Mouse (Mus musculus) fibroblast of lung, adult 2 months (primary cell): ENCODE data around the gene Gm11027.

Source experiments
- DNase-seq: peaks from one replicate; pipeline ENCODE4 v3.0.0-alpha.2; 2011; ENCODE audit warnings: low read depth

Gm11027 gene

DNA sequence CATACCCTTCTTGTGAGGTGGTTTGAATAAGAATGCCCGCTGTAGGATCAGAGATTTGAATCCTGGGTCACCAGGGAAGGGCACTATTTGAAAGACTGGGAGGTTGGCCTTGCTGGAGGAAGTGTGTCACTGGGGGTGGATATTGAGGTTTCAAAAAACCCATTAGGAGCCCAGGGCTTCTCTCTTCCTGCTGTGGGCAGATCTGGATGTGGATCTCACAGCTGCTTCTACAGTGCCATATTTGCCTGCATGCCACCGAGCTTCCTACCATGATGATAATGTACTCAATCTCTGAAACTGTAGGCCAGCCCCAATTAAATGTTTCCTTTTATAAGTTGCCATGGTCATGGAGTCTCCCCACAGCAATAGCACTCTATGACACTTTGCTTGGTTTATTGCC lies 4.0 kb downstream of the Gm11027 start:
- no peak for DNase-seq

DNA sequence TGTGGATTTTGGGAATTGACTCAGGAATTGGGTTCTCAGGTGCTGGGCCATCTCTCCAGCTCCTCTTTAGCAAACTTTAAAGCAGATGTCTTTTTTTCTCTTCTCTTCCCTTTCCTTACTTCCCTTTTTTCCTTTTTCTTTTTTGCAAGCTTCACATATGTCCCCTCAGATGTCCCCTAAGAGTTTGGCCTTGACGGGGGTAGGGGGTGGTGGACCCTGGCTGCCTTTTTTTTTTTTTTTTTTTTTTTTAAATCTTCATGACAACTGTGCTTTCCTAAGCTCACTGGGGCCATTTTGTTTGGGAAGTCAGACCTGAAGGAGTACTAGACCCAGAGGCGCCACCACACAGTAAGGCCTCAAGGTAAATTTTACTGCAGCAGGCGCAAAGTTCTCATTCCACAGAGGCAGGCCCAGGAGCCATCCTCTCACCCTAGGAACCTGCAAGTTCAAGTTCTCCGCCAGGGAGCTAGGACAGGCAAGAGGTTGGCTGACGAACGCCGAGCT lies 5.0 kb downstream of the Gm11027 start:
- no peak for DNase-seq

DNA sequence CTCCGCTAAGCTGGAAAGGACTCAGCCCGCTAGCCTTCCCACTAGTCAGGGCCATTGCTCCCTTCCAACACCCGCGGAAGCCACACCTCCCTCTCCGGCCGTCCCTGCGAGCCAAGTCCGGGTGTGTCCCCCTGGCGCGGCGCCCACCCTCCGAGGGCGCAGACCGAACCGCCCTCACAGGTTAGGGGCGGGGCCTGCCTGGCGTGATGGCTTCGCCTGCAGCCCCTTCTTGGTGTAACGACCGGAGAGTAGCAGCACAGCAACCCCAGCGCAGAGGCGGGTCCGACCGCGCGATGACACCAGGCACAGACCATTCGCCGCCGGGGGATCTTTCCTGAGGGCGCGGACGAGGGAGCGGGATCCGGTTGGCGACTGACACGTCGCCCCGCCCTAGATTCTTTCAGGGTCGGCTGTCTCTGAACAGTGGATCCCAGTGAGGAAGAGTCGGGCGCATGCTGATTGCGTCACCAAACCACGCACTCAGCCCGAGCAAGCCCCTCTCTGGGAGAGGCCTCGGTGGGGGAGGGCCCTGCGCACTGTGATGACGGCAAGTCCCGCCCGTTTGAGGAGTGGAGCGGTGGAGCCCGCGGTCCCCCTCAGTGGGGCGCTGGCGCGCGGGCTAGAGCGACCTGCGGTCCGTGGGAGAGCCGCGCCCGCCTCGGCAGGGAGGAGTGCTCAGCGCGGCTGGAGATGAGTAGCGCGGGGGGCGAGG lies 5.6 kb downstream of the Gm11027 start, which contains the start of gene Esyt2:
Esyt2 (plus strand) TSS at position 544 of the 712 bp plus-strand sequence.
- DNase-seq: peak; percentile 98

DNA sequence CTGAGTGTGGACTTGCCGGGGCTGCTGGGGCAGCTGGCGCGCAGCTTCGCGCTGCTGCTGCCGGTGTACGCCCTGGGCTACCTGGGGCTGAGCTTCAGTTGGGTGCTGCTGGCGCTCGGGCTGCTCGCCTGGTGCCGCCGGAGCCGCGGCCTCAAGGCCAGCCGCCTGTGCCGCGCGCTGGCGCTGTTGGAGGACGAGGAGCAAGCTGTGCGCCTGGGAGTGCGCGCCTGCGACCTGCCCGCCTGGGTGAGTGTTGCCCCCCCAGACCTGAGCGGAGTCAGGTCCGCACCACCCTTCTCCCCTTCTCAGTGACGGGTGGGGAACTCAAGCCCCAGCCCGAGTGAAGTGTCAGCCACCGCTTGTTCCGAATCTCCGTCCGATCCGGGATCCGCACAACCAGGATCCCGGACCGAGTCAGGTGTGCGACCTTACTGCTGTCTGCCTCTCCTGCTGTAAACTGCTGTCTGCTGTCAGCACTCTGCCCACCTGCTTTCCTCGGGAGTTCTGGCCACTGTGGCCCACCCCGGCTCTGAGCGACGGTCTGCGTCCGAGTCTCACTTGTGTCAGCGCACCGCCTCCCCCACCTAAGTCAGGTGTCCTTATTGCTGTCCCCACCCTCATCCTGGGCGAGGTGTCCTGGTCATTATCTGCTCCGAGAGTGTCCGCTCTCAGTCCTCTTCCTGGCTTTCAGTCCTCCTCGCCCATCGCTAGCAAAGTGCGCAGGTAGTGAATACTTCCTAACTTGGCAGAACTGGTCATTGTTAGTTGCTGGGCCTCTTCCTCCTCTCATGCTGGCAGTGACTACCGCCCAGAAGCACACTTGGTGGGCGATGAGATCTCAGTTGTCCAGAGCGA lies 6.5 kb downstream of the Gm11027 start:
- DNase-seq: no peak

DNA sequence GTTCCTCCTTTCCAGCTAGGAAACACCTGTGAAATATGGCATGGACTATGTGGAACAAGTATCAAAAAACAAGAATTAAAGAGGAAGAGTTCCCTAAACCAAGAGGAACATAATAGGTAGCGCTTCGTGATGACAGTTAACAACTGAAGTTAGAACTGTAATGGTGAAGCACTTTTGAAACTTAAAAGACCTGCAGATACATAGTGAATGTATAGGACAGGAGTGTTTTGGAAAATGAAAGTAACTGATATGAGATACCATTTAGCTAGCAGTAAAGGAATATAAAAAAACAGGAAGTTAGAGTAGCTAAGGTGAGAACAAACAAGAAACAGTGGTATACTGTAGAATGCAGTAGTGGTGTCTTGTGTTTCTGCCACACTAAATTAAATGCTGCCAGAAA lies 7.7 kb downstream of the Gm11027 start:
- no peak for DNase-seq

DNA sequence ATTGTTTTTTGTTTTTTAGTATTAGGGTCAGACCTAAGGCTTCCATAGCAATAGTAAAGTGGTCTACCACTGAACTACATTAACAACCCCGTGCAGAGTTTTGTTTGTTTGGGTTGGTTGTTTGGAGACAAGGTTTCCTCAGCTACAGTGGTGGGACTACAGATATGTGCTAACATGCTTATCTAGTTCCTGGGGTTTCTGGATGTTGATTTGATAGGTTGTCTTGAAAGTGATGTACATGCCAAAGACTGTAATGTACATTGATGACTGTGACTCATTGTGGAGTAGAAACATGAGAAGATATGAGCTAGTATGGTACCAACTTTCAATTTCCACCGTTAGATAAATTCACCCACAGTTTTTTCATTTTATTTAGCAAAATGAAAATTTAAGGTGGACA lies 8.3 kb downstream of the Gm11027 start:
- DNase-seq: no peak

DNA sequence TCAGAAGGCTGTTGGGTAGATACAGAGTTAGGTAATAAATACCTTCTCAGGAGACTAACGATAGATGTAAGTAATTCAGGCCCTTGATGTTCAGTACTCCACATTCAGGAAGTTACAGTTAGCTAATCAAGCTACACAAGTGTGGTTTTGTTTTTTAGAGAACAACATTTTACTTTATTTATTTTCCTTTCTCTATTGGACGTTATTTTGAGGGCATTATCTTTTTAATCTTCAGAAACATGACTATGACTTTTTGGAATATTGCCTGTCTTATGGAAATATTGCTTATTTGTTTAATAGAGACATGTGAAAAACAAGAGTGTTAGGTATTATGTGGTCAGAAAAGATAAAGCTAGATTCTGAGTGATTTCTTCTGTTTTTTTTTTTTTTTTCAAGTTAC lies 18.0 kb downstream of the Gm11027 start:
- DNase-seq: no peak

DNA sequence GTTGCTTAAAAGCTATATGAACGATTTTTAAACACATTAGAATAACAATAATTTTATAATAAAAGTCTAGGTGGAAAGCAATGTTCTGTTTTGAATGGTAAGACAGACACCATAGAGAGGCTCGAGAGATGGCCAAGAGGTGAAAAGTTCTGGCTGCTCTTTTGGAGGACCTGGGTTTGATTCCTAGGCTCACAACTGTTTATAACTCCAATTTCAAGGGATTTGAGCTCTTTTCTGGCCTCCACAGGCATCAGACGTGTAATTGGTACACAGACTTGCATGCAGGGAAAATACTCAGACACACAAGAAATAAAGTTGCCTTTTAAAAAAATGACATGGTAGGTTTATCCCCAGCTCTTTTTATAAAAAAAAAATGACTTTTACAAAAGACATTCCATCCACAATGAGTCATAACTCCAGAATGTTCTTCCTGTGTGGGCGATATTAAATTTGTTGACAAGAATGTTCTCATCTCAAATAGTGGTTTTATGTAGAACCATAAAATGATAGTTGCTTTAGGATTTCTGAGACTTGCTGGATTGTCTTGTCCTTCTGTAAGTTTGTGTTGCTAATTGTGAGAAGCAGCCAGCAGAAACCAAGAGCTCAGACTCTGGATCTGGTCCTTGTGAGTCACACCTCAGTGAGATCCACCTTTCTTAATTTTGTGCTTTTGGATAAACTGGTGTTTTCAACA lies 18.6 kb downstream of the Gm11027 start:
- no peak for DNase-seq

DNA sequence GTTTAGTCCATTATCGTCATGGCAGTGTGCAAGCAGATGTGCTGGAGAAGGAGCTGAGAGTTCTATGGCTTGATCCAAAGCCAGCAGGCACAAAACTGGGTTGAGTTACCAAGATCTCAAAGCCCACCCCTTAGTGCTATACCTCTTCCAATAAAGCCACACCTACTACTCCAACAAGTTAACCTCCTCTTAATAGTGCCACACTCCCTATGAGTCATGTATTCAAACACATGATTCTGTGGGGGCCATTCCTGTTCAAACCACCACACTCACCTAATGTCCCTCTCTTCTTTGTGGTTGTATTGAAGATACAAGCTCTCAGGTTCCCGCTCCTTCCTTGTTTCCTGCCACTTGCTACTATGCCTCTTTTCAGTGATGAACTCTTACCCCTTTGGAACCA lies 24.7 kb downstream of the Gm11027 start:
- no peak for DNase-seq

DNA sequence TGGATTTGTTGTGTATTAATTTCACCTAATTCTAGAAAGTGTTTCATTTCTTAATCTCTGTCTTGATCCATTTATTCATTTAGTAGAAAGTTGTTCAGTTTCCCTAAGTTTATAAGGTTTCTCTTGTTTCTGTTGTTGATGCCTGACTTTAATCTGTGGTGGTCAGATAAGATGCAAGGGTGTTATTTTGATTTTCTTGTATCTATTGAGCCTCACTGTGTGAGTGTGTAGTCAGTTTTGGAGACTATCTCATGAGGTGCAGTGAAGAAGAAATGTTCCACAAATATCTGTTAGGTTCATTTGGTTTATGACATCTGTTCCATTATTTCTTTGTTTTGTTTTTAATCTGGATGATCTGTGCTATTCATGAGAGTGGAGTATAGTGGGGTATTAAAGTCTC lies 27.0 kb downstream of the Gm11027 start:
- DNase-seq: no peak

DNA sequence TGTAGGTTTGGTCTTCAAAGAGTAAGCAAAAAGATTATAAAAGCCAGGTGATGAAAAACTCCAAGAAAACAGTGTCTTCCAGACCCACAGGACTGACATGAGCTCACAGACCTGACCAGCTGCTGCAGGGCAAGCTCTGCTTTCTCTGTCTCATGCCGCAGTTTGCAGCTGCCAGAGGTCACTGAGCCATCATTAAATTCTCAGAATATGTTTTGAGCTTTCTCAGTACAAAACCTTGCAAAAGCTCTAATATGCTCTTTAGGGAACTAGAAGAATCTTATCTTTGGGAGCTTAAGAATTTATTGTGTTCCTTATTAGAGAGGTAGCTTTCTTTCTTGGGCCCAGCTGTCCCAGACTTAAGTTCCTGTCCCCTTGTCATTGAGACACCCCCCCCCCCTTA lies 30.9 kb downstream of the Gm11027 start:
- DNase-seq: no peak

DNA sequence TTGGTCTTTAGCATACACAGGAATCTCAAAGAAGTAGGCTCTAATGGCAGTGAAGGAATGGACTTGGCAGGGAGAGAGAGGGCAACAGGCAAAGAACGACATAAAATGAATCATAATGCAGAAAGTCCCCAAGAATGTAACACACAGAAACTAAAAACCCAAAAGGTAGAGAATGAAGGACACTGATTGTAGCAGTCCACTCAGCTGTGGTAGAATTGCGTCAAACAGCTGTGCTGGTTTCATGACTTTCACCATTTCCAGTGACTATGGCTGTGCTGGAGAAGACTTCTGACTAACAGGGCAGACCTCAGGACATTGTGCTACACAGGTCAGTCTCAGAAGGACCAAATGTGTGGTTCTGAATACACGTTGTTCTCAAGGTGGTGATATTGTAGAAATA lies 32.7 kb downstream of the Gm11027 start:
- DNase-seq: no peak

DNA sequence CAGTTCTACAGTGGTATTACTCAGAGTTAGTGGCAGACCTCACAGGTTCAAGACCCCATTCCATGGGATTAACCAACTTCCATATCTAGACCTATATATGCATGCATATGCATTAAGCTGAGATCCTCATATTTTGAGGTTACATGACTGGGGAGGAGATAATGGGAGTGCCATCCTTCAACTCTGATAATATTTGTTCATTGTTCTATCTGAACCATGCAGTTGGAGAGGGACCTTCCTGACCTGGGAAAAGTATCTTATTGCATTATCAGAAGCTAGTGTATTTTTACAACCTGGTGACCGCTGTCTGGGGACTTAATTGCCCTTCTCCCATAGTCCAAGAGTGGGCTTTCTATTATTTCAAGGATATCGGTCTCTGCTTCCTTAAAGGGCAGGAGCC lies 33.4 kb downstream of the Gm11027 start:
- no peak for DNase-seq

DNA sequence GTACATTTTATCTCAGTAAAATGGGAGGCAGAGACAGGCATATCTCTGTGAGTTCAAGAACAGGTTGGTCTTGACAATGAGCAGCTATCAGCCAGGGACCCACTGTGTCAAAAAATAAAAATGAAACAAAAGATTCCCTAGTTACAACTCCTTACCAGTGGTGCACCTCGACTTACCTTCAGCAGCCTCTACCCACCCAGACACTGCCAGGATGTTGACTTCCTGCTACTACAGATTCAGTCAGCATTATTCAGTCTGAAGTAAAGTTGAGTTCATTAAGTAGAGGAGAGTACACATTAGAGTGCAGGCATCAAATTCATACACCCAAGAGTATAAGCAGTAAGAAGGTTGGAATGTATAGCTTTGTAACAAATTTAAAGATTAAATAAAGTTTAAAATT lies 38.6 kb downstream of the Gm11027 start:
- DNase-seq: no peak

DNA sequence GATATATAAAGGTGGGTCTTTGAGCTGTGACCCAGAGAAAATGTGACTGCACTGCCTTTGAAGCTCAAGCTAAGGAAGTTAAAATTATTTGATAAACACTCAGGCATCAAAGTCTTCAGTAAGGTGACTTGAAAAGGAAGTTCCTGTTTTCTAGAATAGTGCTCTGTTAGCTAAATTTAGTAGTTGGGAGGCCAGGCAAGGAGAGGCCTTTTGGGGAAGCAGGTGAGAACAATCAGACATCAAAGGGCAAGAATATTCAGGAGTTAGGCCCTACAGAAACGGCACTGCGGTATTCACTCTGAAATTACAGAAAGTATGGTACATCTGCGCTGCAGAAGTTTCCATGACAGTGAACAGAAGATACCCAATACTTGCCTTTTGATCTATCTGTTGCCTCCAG lies 40.3 kb downstream of the Gm11027 start:
- no peak for DNase-seq

DNA sequence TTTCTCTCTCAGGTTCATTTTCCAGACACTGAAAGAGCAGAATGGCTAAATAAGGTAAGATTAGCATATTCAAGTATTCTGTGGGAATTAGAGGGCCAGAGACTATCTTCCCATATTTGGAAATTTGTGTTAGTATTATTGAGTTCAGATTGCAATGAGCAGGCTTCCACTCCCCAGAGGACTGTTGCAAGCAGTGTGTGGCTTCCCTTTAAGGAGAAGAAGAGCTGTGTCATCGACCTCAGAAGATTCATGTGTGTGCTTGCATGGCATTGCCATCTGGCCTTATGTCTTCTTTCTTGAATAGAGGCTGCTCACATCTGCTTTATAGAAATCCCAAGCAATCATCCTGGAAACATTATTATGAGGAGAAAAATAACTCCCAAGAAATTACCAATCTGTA lies 42.6 kb downstream of the Gm11027 start:
- no peak for DNase-seq
